Mouse (Mus musculus) cortical plate, adult 2 months (tissue): ENCODE measurements around the gene Pld4.

Experiments
- CTCF ChIP-seq: fragments of 200-500 bp; IDR thresholded peaks from 2 replicates; pipeline ENCODE4 v1.5.1; 2011; ENCODE audit warnings: mild to moderate bottlenecking, control low read depth, low read length; ENCODE audit not compliant: insufficient read depth; ENCODE audit errors: extremely low read depth
- POLR2A ChIP-seq: fragments of 200-500 bp; IDR thresholded peaks from 2 replicates; pipeline ENCODE4 v1.6.1; 2011; ENCODE audit warnings: mild to moderate bottlenecking, low read length, control low read depth; ENCODE audit not compliant: insufficient read depth; ENCODE audit errors: extremely low read depth

- no peak for TF ChIP-seq POLR2A
- no peak for TF ChIP-seq CTCF
These were observed 41.7 kb downstream of the Pld4 start, which contains the start of gene Ahnak2 for GRCm38 (mm10) chr12:112801864-112802846.
